Mouse (Mus musculus): ENCODE results near the gene Kcnj12.

- TF ChIP-seq CTCF (IDR thresholded peaks at IDR 0.05; ENCODE audit: extremely low read depth, insufficient read depth, insufficient read length, insufficient replicate concordance) (no peak), POLR2A (IDR thresholded peaks at IDR 0.05; ENCODE audit: low read depth, low read length) (no peak)
Observed at GRCm38 (mm10) chr11:60979788-60980187, 42.6 kb upstream of the Kcnj12 start.
